Mouse (Mus musculus): ENCODE results near the gene Gbp2. TPM values are rescaled to one million over a fixed set of nuclear protein-coding genes. Genes with fewer than 3 reads are reported as not detected.
"Not testable (repeated sequence)": the region's sequence is repeated elsewhere in the genome, so short reads cannot be mapped to it uniquely, and the experiment has no call there.

Gene Gbp2
- polyA plus RNA-seq, 1 experiment = 3.9 TPM

- TF ChIP-seq POLR2A (IDR thresholded peaks at IDR 0.05; ENCODE audit: extremely low read depth, insufficient read depth, low read length) (no peak), CTCF (IDR thresholded peaks at IDR 0.05; ENCODE audit: extremely low read depth, insufficient read depth, low read length) (no peak)
- no peak overlapping the region for H3K4me3 ChIP-seq (ENCODE audit: insufficient read depth, low read length)
- no peaks in the 10 kb centered on the region for H3K4me1 ChIP-seq (ENCODE audit: control insufficient read depth, insufficient read depth, low read length)
- no peak overlapping the region for H3K27ac ChIP-seq (ENCODE audit: insufficient read depth, low read length)
Observed at GRCm38 (mm10) chr3:142601675-142602074, 18.7 kb upstream of the Gbp2 start.

- no peak overlapping the region for H3K27ac ChIP-seq (ENCODE audit: insufficient read depth, low read length)
- H3K4me1 ChIP-seq (ENCODE audit: control insufficient read depth, insufficient read depth, low read length) = no peaks in the 10 kb centered on the region
- TF ChIP-seq CTCF (IDR thresholded peaks at IDR 0.05; ENCODE audit: extremely low read depth, insufficient read depth, low read length) (no peak), POLR2A (IDR thresholded peaks at IDR 0.05; ENCODE audit: extremely low read depth, insufficient read depth, low read length) (no peak)
- no peak overlapping the region for H3K4me3 ChIP-seq (ENCODE audit: insufficient read depth, low read length)
Observed at GRCm38 (mm10) chr3:142618658-142619057, 1.7 kb upstream of the Gbp2 start.

- no peak overlapping the region for H3K4me3 ChIP-seq (ENCODE audit: insufficient read depth, low read length)
- H3K27ac ChIP-seq (ENCODE audit: insufficient read depth, low read length) = no peak overlapping the region
- TF ChIP-seq POLR2A (IDR thresholded peaks at IDR 0.05; ENCODE audit: extremely low read depth, insufficient read depth, low read length) (no peak), CTCF (IDR thresholded peaks at IDR 0.05; ENCODE audit: extremely low read depth, insufficient read depth, low read length) (no peak)
- H3K4me1 ChIP-seq (ENCODE audit: control insufficient read depth, insufficient read depth, low read length) = no peaks in the 10 kb centered on the region
Observed at GRCm38 (mm10) chr3:142619606-142620005, 796 bp upstream of the Gbp2 start.

- H3K27ac ChIP-seq (ENCODE audit: insufficient read depth, low read length) = 0 out of 2 replicates have a peak overlapping the region, but pooled peaks have one; percentile 21
- no peak for TF ChIP-seq POLR2A (IDR thresholded peaks at IDR 0.05; ENCODE audit: extremely low read depth, insufficient read depth, low read length)
- TF ChIP-seq CTCF (IDR thresholded peaks at IDR 0.05; ENCODE audit: extremely low read depth, insufficient read depth, low read length) = no peak
- peak overlapping the region; percentile 32; the same call in 1 of the 2 replicates for H3K4me3 ChIP-seq (ENCODE audit: insufficient read depth, low read length)
- H3K4me1 ChIP-seq (ENCODE audit: control insufficient read depth, insufficient read depth, low read length) = no peaks in the 10 kb centered on the region
Observed at GRCm38 (mm10) chr3:142620956-142621562, 657 bp downstream of the Gbp2 start.

- H3K4me3 ChIP-seq (ENCODE audit: insufficient read depth, low read length) = no peak overlapping the region
- no peak for TF ChIP-seq CTCF (IDR thresholded peaks at IDR 0.05; ENCODE audit: extremely low read depth, insufficient read depth, low read length)
- TF ChIP-seq POLR2A (IDR thresholded peaks at IDR 0.05; ENCODE audit: extremely low read depth, insufficient read depth, low read length) = no peak
Observed at GRCm38 (mm10) chr3:142630385-142630784, 10.0 kb downstream of the Gbp2 start.

GRCm38 (mm10) chr3:142640201-142640600 is 19.8 kb downstream of the Gbp2 start:
- TF ChIP-seq POLR2A (IDR thresholded peaks at IDR 0.05; ENCODE audit: extremely low read depth, insufficient read depth, low read length) = no peak
- peak; percentile 49 for TF ChIP-seq CTCF (IDR thresholded peaks at IDR 0.05; ENCODE audit: extremely low read depth, insufficient read depth, low read length)
- Histone ChIP-seq H3K27ac (ENCODE audit: insufficient read depth, low read length) (no peak overlapping the region), H3K4me3 (ENCODE audit: insufficient read depth, low read length) (no peak overlapping the region), H3K4me1 (ENCODE audit: control insufficient read depth, insufficient read depth, low read length) (no peaks in the 10 kb centered on the region)

More at GRCm38 (mm10) chr3:142630385-142630784, 10.0 kb downstream of the Gbp2 start:
- no peaks in the 10 kb centered on the region for H3K4me1 ChIP-seq (ENCODE audit: control insufficient read depth, insufficient read depth, low read length)
- no peak overlapping the region for H3K27ac ChIP-seq (ENCODE audit: insufficient read depth, low read length)

- H3K4me1 ChIP-seq (ENCODE audit: control insufficient read depth, insufficient read depth, low read length); H3K4me3 ChIP-seq (ENCODE audit: insufficient read depth, low read length); H3K27ac ChIP-seq (ENCODE audit: insufficient read depth, low read length): not testable (repeated sequence)
- TF ChIP-seq CTCF (IDR thresholded peaks at IDR 0.05; ENCODE audit: extremely low read depth, insufficient read depth, low read length) = peak; percentile 63
Observed at GRCm38 (mm10) chr3:142645949-142646348, 25.5 kb downstream of the Gbp2 start.

GRCm38 (mm10) chr3:142647836-142648235 is 27.4 kb downstream of the Gbp2 start:
- H3K4me1 ChIP-seq (ENCODE audit: control insufficient read depth, insufficient read depth, low read length); H3K27ac ChIP-seq (ENCODE audit: insufficient read depth, low read length); H3K4me3 ChIP-seq (ENCODE audit: insufficient read depth, low read length): not testable (repeated sequence)

GRCm38 (mm10) chr3:142650205-142650604 is 29.8 kb downstream of the Gbp2 start:
- no peak overlapping the region for H3K27ac ChIP-seq (ENCODE audit: insufficient read depth, low read length)
- TF ChIP-seq CTCF (IDR thresholded peaks at IDR 0.05; ENCODE audit: extremely low read depth, insufficient read depth, low read length) (no peak), POLR2A (IDR thresholded peaks at IDR 0.05; ENCODE audit: extremely low read depth, insufficient read depth, low read length) (no peak)
- no peak overlapping the region for H3K4me3 ChIP-seq (ENCODE audit: insufficient read depth, low read length)
- H3K4me1 ChIP-seq (ENCODE audit: control insufficient read depth, insufficient read depth, low read length) = no peaks in the 10 kb centered on the region

- TF ChIP-seq POLR2A (IDR thresholded peaks at IDR 0.05; ENCODE audit: extremely low read depth, insufficient read depth, low read length) (no peak), CTCF (IDR thresholded peaks at IDR 0.05; ENCODE audit: extremely low read depth, insufficient read depth, low read length) (no peak)
- Histone ChIP-seq H3K27ac (ENCODE audit: insufficient read depth, low read length) (no peak overlapping the region), H3K4me1 (ENCODE audit: control insufficient read depth, insufficient read depth, low read length) (no peaks in the 10 kb centered on the region), H3K4me3 (ENCODE audit: insufficient read depth, low read length) (no peak overlapping the region)
Observed at GRCm38 (mm10) chr3:142664723-142665122, 44.3 kb downstream of the Gbp2 start.
